Mouse (Mus musculus) cerebellum, adult 2 months (tissue): ENCODE measurements at regions not wholly inside any gene's neighbourhood (a gene's known extent, or its start where the extent isn't known, plus 50 kb on each side); places are given as distances from the start of the nearest gene placed in this dataset.

ENCODE experiments used
- CTCF ChIP-seq: fragments of 200-500 bp; IDR thresholded peaks from 2 replicates; pipeline ENCODE4 v1.5.1; 2011; ENCODE audit warnings: low read depth, mild to moderate bottlenecking, control low read depth, low read length, moderate library complexity, borderline replicate concordance; ENCODE audit not compliant: insufficient read depth
- POLR2A ChIP-seq: fragments of 200-500 bp; IDR thresholded peaks from 2 replicates; pipeline ENCODE4 v1.6.1; 2011; ENCODE audit warnings: low read length, control low read depth, borderline replicate concordance; ENCODE audit not compliant: insufficient read depth

- TF ChIP-seq POLR2A, result no peak
- no peak for TF ChIP-seq CTCF
Observed at GRCm38 (mm10) chr3:121900429-121900844, 51.9 kb upstream of the Arhgap29 start.
